Mouse (Mus musculus): Measurements from ENCODE around the gene Dock2.

Gene Dock2

GRCm38 (mm10) chr11:34525096-34525891 is 258.4 kb downstream of the Dock2 start:
- no peak for DNase-seq

GRCm38 (mm10) chr11:34524586-34524985 is 259.1 kb downstream of the Dock2 start:
- no peak for DNase-seq

GRCm38 (mm10) chr11:34518566-34518965 is 265.1 kb downstream of the Dock2 start:
- no peak for DNase-seq

GRCm38 (mm10) chr11:34516971-34517370 is 266.7 kb downstream of the Dock2 start:
- DNase-seq: no peak

GRCm38 (mm10) chr11:34515301-34515700 is 268.4 kb downstream of the Dock2 start:
- no peak for DNase-seq

GRCm38 (mm10) chr11:34506390-34506789 is 277.3 kb downstream of the Dock2 start:
- DNase-seq: no peak

- DNase-seq: no peak
Measured at GRCm38 (mm10) chr11:34499663-34500062, 284.0 kb downstream of the Dock2 start.

GRCm38 (mm10) chr11:34494682-34495081 is 289.0 kb downstream of the Dock2 start:
- DNase-seq: no peak

- no peak for DNase-seq
Measured at GRCm38 (mm10) chr11:34492986-34493385, 290.7 kb downstream of the Dock2 start.

GRCm38 (mm10) chr11:34492223-34492622 is 291.5 kb downstream of the Dock2 start:
- DNase-seq: no peak

GRCm38 (mm10) chr11:34489548-34489947 is 294.1 kb downstream of the Dock2 start:
- DNase-seq: no peak

- no peak for DNase-seq
Measured at GRCm38 (mm10) chr11:34479301-34479700, 304.4 kb downstream of the Dock2 start.

GRCm38 (mm10) chr11:34469792-34470191 is 313.9 kb downstream of the Dock2 start:
- DNase-seq: no peak

- DNase-seq: no peak
Measured at GRCm38 (mm10) chr11:34468571-34468970, 315.1 kb downstream of the Dock2 start.

GRCm38 (mm10) chr11:34467056-34467455 is 316.6 kb downstream of the Dock2 start:
- no peak for DNase-seq

GRCm38 (mm10) chr11:34449944-34450343 is 333.7 kb downstream of the Dock2 start:
- DNase-seq: no peak

GRCm38 (mm10) chr11:34447891-34448290 is 335.8 kb downstream of the Dock2 start:
- no peak for DNase-seq

GRCm38 (mm10) chr11:34438429-34438828 is 345.3 kb downstream of the Dock2 start:
- DNase-seq: no peak

- DNase-seq: no peak
Measured at GRCm38 (mm10) chr11:34437446-34437845, 346.2 kb downstream of the Dock2 start.

GRCm38 (mm10) chr11:34431978-34432377 is 351.7 kb downstream of the Dock2 start:
- no peak for DNase-seq

GRCm38 (mm10) chr11:34431371-34431770 is 352.3 kb downstream of the Dock2 start:
- DNase-seq: no peak

- no peak for DNase-seq
Measured at GRCm38 (mm10) chr11:34430940-34431339, 352.8 kb downstream of the Dock2 start.

GRCm38 (mm10) chr11:34427212-34427611 is 356.5 kb downstream of the Dock2 start:
- no peak for DNase-seq

- no peak for DNase-seq
Measured at GRCm38 (mm10) chr11:34424546-34424945, 359.1 kb downstream of the Dock2 start.

GRCm38 (mm10) chr11:34421061-34421460 is 362.6 kb downstream of the Dock2 start:
- no peak for DNase-seq

Measured in cerebellum, adult 11 months (tissue).